Mouse (Mus musculus) thymus, adult 2 months (tissue): ENCODE measurements around the gene Stab1.

Experiments
- CTCF ChIP-seq: fragments of 200-500 bp; IDR thresholded peaks from 2 replicates; pipeline ENCODE4 v1.5.1; 2012; ENCODE audit warnings: mild to moderate bottlenecking, control low read depth, low read length, moderate library complexity, borderline replicate concordance; ENCODE audit not compliant: control insufficient read depth, poor library complexity, insufficient read depth; ENCODE audit errors: extremely low read depth
- POLR2A ChIP-seq: fragments of 200-500 bp; IDR thresholded peaks from 2 replicates; pipeline ENCODE4 v1.6.1; 2012; ENCODE audit warnings: mild to moderate bottlenecking, low read length, control low read depth, moderate library complexity; ENCODE audit not compliant: control insufficient read depth, poor library complexity, insufficient read depth; ENCODE audit errors: extremely low read depth

DNA sequence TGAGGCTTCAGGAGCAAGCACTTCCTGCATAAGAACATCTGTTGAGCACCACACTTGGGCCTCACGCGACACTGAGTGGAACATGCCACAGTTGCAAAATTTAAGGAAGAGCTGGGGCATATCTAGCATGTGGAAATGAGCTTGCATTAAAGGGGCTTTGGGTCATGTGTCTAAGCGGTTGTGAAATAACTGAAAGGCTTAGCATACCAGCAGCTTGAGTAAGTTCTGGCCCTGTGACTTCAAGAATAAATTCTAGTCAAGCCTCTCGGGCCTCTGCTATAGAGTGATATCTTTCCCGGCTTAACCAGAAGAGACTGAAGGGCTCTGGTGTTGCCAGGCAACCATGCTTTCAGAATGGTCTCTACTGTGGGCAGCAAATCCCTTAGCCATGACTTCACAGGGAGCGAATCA, 20.3 kb upstream of the Stab1 start:
- TF ChIP-seq CTCF (no peak), POLR2A (no peak)
